Mouse (Mus musculus) urinary bladder, postnatal 10 days (tissue): Measurements from ENCODE around the gene Pip.

ENCODE experiments used
- DNase-seq: peaks from one replicate; pipeline ENCODE4 v3.0.0; 2022; ENCODE audit warnings: low spot score

Pip gene

GRCm38 (mm10) chr6:41847235-41847634 lies at the start of gene Pip:
Pip (plus strand) TSS chr6:41847535.
- no peak for DNase-seq

GRCm38 (mm10) chr6:41824086-41824485 lies 23.2 kb upstream of the Pip start:
- DNase-seq: no peak

GRCm38 (mm10) chr6:41829516-41829915 lies 17.8 kb upstream of the Pip start:
- DNase-seq: no peak

- no peak for DNase-seq
Measured at GRCm38 (mm10) chr6:41852689-41853088, 5.4 kb downstream of the Pip start, which contains the start of gene Sval2. Sval2 (plus strand) TSS chr6:41852989.

DNA sequence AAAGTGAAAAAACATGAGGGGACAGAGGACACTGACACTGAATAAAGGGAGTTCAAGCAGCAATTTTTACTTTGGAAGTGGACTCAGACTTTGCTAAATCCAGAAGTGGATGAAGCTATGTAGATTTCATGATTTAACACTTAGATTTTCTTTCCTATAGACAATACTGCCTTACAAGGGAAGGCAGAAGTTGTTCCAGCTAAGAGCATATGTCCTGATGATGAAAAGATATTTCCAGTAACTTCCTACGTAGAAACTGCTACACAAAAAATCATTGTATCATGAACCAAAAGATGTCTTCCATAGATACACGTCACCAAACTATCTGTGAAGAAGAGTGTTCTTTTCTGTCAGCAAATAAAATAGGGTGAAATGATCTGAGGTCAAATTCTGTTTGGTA lies 16.7 kb downstream of the Pip start:
- DNase-seq: no peak
